Mouse (Mus musculus) forebrain, embryonic 13.5 days (tissue): ENCODE results near the gene Sp9. TPM values are rescaled to one million over a fixed set of nuclear protein-coding genes. Genes with fewer than 3 reads are reported as not detected.

Experiments
- ATAC-seq: fragments of 200-750 bp; cut with Nextera tagmentation; 2 replicates; pipeline ENCODE4 v1.8.0; 2017
- H3K27ac ChIP-seq: fragments of 300-500 bp; sonication (generic); 2 replicates; pipeline ENCODE4 v1.5.1; 2015; ENCODE audit warnings: inconsistent platforms, mild to moderate bottlenecking, moderate library complexity
- H3K27me3 ChIP-seq: fragments of 300-500 bp; sonication (generic); 2 replicates; pipeline ENCODE4 v1.6.1; 2015; ENCODE audit warnings: mild to moderate bottlenecking, inconsistent platforms
- H3K36me3 ChIP-seq: fragments of 300-500 bp; sonication (generic); 2 replicates; pipeline ENCODE4 v1.6.1; 2015; ENCODE audit warnings: mild to moderate bottlenecking, inconsistent platforms; ENCODE audit not compliant: poor library complexity, severe bottlenecking
- H3K4me1 ChIP-seq: fragments of 300-500 bp; sonication (generic); 2 replicates; pipeline ENCODE4 v1.6.1; 2015; ENCODE audit warnings: inconsistent platforms
- H3K4me2 ChIP-seq: fragments of 300-500 bp; sonication (generic); 2 replicates; pipeline ENCODE4 v1.6.1; 2015; ENCODE audit warnings: inconsistent platforms, mild to moderate bottlenecking, moderate library complexity
- H3K4me3 ChIP-seq: fragments of 300-500 bp; sonication (generic); 2 replicates; pipeline ENCODE4 v1.5.1; 2015; ENCODE audit warnings: mild to moderate bottlenecking, inconsistent platforms
- H3K9ac ChIP-seq: fragments of 300-500 bp; sonication (generic); 2 replicates; pipeline ENCODE4 v1.6.1; 2015; ENCODE audit warnings: mild to moderate bottlenecking, inconsistent platforms
- H3K9me3 ChIP-seq: fragments of 300-500 bp; sonication (generic); replicated peaks from 2 replicates; pipeline ENCODE4 v1.6.1; 2016; ENCODE audit warnings: inconsistent platforms
- WGBS: fragments of 180-500 bp; shearing (Covaris S2); methylation state at CpG from one replicate; pipeline ENCODE4 v1.1.7; 2015; 5-methylcytosine and 5-hydroxymethylcytosine counted together
- polyA plus RNA-seq: library from polyadenylated mRNA; unstranded; fragments of >200 nt; fragmentation: Nextera tagmentation; extraction: Ambion mirVana; gene quantifications from 2 replicates; pipeline ENCODE4 v1.2.1, GENCODE M21; 2015

The Sp9 gene
- polyA plus RNA-seq, 1 experiment from 2014 or later = 15.4 TPM

GRCm38 (mm10) chr2:73322991-73323390 lies 51.3 kb downstream of the Sp9 start:
- H3K4me3 ChIP-seq = no peak overlapping the region
- no peaks in the 10 kb centered on the region for H3K4me1 ChIP-seq
- no peaks in the 10 kb centered on the region for H3K9me3 ChIP-seq
- ATAC-seq = no peak
- H3K27ac ChIP-seq = no peak overlapping the region
- no peaks in the 10 kb centered on the region for H3K36me3 ChIP-seq
- H3K27me3 ChIP-seq = no peaks in the 10 kb centered on the region
- WGBS = 72% methylated on average over 12 of the region's 12 CpGs
- H3K9ac ChIP-seq = no peak overlapping the region
- H3K4me2 ChIP-seq = no peak overlapping the region

- Histone ChIP-seq H3K36me3 (no peaks in the 10 kb centered on the region), H3K4me3 (no peak overlapping the region), H3K27me3 (no peaks in the 10 kb centered on the region), H3K27ac (no peak overlapping the region), H3K4me2 (no peak overlapping the region), H3K9me3 (no peaks in the 10 kb centered on the region), H3K4me1 (no peaks in the 10 kb centered on the region), H3K9ac (no peak overlapping the region)
- WGBS = 90% methylated on average over 5 of the region's 5 CpGs
- no peak for ATAC-seq
These were observed 54.1 kb downstream of the Sp9 start for GRCm38 (mm10) chr2:73325871-73326270.

Other genes starting within 250 kb of the Sp9 start
- gene Ola1, start 53.0 kb upstream of the Sp9 start, polyA plus RNA-seq = 104 and 115 TPM in 2 replicates
- gene Scrn3, start 40.7 kb downstream of the Sp9 start, polyA plus RNA-seq = 9.5 and 10.5 TPM in 2 replicates
- 26.9 and 30.2 TPM in 2 replicates for gene Cir1, start 40.8 kb downstream of the Sp9 start, polyA plus RNA-seq
- 6.8 and 7.2 TPM in 2 replicates for gene Gpr155, start 114.6 kb downstream of the Sp9 start, polyA plus RNA-seq